Mouse (Mus musculus) testis, adult 2 months (tissue): ENCODE results near the gene Fcgrt. TPM values are rescaled to one million over a fixed set of nuclear protein-coding genes. Genes with fewer than 3 reads are reported as not detected.

Experiments
- H3K27ac ChIP-seq: fragments of 200-500 bp; 2 replicates; pipeline ENCODE4 v1.5.1; 2012; ENCODE audit warnings: low read depth, low read length; ENCODE audit not compliant: control insufficient read depth, insufficient read depth
- H3K27me3 ChIP-seq: fragments of 200-500 bp; 2 replicates; pipeline ENCODE4 v1.6.1; 2012; ENCODE audit warnings: mild to moderate bottlenecking, low read length, moderate library complexity; ENCODE audit not compliant: control insufficient read depth, insufficient read depth
- H3K36me3 ChIP-seq: fragments of 200-500 bp; 2 replicates; pipeline ENCODE4 v1.6.1; 2012; ENCODE audit warnings: mild to moderate bottlenecking, low read length; ENCODE audit not compliant: control insufficient read depth, insufficient read depth
- H3K4me1 ChIP-seq: fragments of 200-500 bp; 2 replicates; pipeline ENCODE4 v1.6.1; 2012; ENCODE audit warnings: low read length; ENCODE audit not compliant: control insufficient read depth, insufficient read depth
- H3K4me3 ChIP-seq: fragments of 200-500 bp; 2 replicates; pipeline ENCODE4 v1.5.1; 2012; ENCODE audit warnings: low read depth, mild to moderate bottlenecking, low read length, moderate library complexity, mixed read lengths; ENCODE audit not compliant: control insufficient read depth
- CTCF ChIP-seq: fragments of 200-500 bp; IDR thresholded peaks from 2 replicates; pipeline ENCODE4 v1.5.1; 2012; ENCODE audit warnings: low read depth, mild to moderate bottlenecking, inconsistent platforms, low read length, moderate library complexity; ENCODE audit not compliant: control insufficient read depth, insufficient read depth, insufficient replicate concordance
- POLR2A ChIP-seq: fragments of 200-500 bp; IDR thresholded peaks from 2 replicates; pipeline ENCODE4 v1.6.1; 2012; ENCODE audit warnings: low read depth, mild to moderate bottlenecking, inconsistent platforms, low read length, moderate library complexity; ENCODE audit not compliant: control insufficient read depth
- polyA plus RNA-seq: library from polyadenylated mRNA; depleted of rRNA; stranded (reverse); fragments of >200 nt; gene quantifications from 2 replicates; pipeline ENCODE4 v1.2.3, GENCODE M21; 2012

Gene Fcgrt
- polyA plus RNA-seq, 1 experiment, result 5.4 TPM

GRCm38 (mm10) chr7:45147267-45147666, 43.6 kb upstream of the Fcgrt start:
- H3K36me3 ChIP-seq, result no peaks in the 10 kb centered on the region
- H3K27ac ChIP-seq, result no peak overlapping the region
- no peak for TF ChIP-seq POLR2A
- no peak for TF ChIP-seq CTCF
- H3K4me3 ChIP-seq, result no peak overlapping the region
- no peaks in the 10 kb centered on the region for H3K4me1 ChIP-seq
- no peaks in the 10 kb centered on the region for H3K27me3 ChIP-seq

GRCm38 (mm10) chr7:45145460-45145859, 41.8 kb upstream of the Fcgrt start:
- H3K4me1 ChIP-seq, result no peaks in the 10 kb centered on the region; the same call in 1 of the 2 replicates
- H3K27ac ChIP-seq, result no peak overlapping the region
- TF ChIP-seq POLR2A (no peak), CTCF (no peak)
- H3K27me3 ChIP-seq, result no peaks in the 10 kb centered on the region
- no peak overlapping the region for H3K4me3 ChIP-seq
- H3K36me3 ChIP-seq, result no peaks in the 10 kb centered on the region

DNA sequence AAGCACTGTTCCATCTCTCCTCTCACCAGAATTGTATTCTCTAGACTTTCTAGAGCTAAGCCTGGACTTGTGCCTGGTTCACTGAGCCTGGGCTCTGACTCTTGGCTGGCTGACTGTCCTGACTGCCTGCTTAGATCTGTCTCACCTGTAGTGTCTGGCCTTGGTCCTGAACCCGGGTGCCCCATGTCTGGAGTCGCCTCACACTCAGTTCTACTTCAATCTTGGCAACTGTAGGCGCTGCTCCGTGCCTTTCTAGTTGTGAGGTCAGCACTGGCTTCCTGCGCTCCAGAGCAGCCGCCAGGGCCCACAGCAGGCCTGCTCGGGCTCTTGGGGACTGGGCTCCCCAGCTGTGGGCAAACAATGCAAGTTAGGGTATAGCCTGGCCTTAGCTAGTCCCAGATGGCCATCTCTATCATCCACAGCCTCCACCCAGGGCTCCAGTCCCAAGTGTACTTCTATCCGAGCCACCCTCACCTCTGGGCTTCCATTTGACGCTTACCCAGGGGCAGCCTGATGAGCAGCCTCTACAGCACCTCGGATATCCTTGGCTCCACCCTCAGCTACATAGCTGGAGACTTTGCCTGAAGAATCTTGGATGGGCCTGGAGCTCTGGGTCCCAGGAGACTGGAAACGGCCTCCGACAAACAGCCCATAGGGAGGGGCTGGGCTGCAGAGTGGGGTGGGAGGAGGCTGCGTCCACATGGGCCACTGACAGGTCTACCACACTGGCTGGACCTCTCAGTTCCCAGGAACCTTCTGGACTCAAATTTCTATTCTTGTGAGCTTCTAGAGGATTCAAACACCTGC, 40.9 kb upstream of the Fcgrt start:
- Histone ChIP-seq H3K36me3 (no peaks in the 10 kb centered on the region), H3K4me3 (no peak overlapping the region), H3K4me1 (no peaks in the 10 kb centered on the region; the same call in none of the 2 replicates), H3K27ac (no peak overlapping the region), H3K27me3 (no peaks in the 10 kb centered on the region)
- TF ChIP-seq CTCF (no peak), POLR2A (no peak)

- H3K36me3 ChIP-seq, result no peaks in the 10 kb centered on the region
- no peak overlapping the region for H3K4me3 ChIP-seq
- H3K4me1 ChIP-seq, result no peaks in the 10 kb centered on the region; the same call in none of the 2 replicates
- H3K27me3 ChIP-seq, result no peaks in the 10 kb centered on the region
- TF ChIP-seq CTCF, result no peak
- no peak for TF ChIP-seq POLR2A
- H3K27ac ChIP-seq, result no peak overlapping the region
Observed at GRCm38 (mm10) chr7:45141914-45142313, 38.3 kb upstream of the Fcgrt start.

DNA sequence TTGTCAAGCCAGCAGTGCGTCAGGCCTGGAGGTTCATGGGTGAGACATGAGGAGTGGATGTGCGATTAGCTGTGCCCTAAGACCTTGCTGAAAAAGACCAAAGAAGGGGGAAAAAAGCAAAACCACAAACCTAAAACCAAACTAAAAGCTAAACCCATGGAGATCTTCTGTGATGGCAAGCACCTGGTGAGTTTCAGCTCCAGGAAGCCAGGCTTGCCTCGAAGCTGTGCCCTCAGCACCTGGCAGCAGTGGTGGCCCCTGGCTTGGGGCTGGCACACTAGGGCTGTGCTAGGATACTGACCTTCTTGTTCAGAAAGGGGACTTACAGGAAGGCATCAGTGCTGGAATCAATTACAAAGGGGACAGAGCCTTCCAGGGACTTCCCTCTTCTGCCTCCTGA, 37.7 kb upstream of the Fcgrt start:
- no peaks in the 10 kb centered on the region for H3K36me3 ChIP-seq

DNA sequence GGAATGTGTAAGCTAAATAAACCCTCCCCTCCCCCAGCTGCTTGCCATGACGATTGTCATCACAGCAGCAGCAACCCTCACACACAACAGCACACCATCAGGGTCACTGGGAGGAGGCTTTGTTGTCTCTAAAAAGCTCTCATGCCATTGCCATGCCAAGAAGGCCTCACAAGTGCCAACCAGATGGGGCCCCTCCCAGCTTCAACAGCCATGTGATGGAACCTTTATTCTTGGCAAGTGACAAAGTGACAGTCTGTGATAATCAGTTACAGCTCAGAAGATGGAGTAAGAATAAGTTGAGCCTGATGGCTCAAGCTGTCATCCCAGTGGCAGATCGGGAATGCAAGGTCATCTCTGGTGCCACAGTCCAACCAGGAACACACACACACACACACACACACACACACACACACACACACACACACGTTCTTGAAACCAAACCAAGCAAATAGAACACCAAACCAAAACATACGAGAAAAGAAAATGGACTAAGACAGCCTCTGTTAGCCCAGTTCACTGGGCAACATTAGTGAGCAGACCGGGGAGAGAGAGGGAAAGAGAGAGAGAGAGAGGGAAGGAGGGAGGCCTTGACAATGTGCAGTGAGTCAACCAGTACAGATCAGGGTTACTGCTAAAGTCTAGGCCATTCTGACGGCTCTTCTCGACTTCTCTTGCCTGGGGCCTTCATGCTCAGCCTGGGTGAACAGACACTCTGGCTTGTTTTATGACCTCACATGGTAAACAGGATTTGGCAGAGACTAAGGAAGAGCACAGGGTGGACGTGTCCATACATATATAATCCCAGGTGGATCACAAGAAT, 36.5 kb upstream of the Fcgrt start:
- Histone ChIP-seq H3K4me1 (peaks cover 2% of the 10 kb centered on the region), H3K27me3 (no peaks in the 10 kb centered on the region), H3K27ac (no peak overlapping the region), H3K4me3 (no peak overlapping the region), H3K36me3 (no peaks in the 10 kb centered on the region)
- TF ChIP-seq POLR2A (no peak), CTCF (no peak)

More for the DNA sequence above, 37.7 kb upstream of the Fcgrt start:
- Histone ChIP-seq H3K27me3 (no peaks in the 10 kb centered on the region), H3K4me1 (no peaks in the 10 kb centered on the region; the same call in none of the 2 replicates), H3K4me3 (no peak overlapping the region), H3K27ac (no peak overlapping the region)
- no peak for TF ChIP-seq CTCF

GRCm38 (mm10) chr7:45138403-45138802, 34.8 kb upstream of the Fcgrt start:
- peak overlapping the region; percentile 37 for H3K4me3 ChIP-seq
- H3K27me3 ChIP-seq, result no peaks in the 10 kb centered on the region
- no peaks in the 10 kb centered on the region for H3K36me3 ChIP-seq
- H3K4me1 ChIP-seq, result peaks cover 11% of the 10 kb centered on the region
- no peak overlapping the region for H3K27ac ChIP-seq
- TF ChIP-seq CTCF (no peak), POLR2A (no peak)
